Mouse (Mus musculus) neural tube, embryonic 11.5 days (tissue): ENCODE measurements around the gene Rpl37a. TPM values are rescaled to one million over a fixed set of nuclear protein-coding genes. Genes with fewer than 3 reads are reported as not detected.

Experiments
- ATAC-seq: fragments of 200-750 bp; cut with Nextera tagmentation; 2 replicates; pipeline ENCODE4 v1.8.0; 2017; ENCODE audit warnings: moderate number of reproducible peaks, mild to moderate bottlenecking, moderate TSS enrichment, moderate library complexity; ENCODE audit not compliant: insufficient read depth, low FRiP score, low TSS enrichment
- DNase-seq: peaks from one replicate; pipeline ENCODE4 v3.0.0-alpha.2; 2015; ENCODE audit warnings: low spot score
- H3K27ac ChIP-seq: fragments of 300-500 bp; sonication (generic); 2 replicates; pipeline ENCODE4 v1.5.1; 2014; ENCODE audit warnings: low read depth, mild to moderate bottlenecking, low read length
- H3K27me3 ChIP-seq: fragments of 300-500 bp; sonication (generic); 2 replicates; pipeline ENCODE4 v1.6.1; 2014; ENCODE audit warnings: mild to moderate bottlenecking, low read length, mixed read lengths; ENCODE audit not compliant: control insufficient read depth, insufficient read depth
- H3K36me3 ChIP-seq: fragments of 300-500 bp; sonication (generic); 2 replicates; pipeline ENCODE4 v1.6.1; 2014; ENCODE audit warnings: mild to moderate bottlenecking, low read length, moderate library complexity, mixed read lengths; ENCODE audit not compliant: control insufficient read depth, insufficient read depth
- H3K4me1 ChIP-seq: fragments of 300-500 bp; sonication (generic); 2 replicates; pipeline ENCODE4 v1.6.1; 2014; ENCODE audit warnings: low read length, mixed read lengths; ENCODE audit not compliant: control insufficient read depth, insufficient read depth
- H3K4me2 ChIP-seq: fragments of 300-500 bp; sonication (generic); 2 replicates; pipeline ENCODE4 v1.6.1; 2014; ENCODE audit warnings: low read depth, mild to moderate bottlenecking, moderate library complexity
- H3K4me3 ChIP-seq: fragments of 300-500 bp; sonication (generic); 2 replicates; pipeline ENCODE4 v1.5.1; 2014; ENCODE audit warnings: low read depth, low read length
- H3K9ac ChIP-seq: fragments of 300-500 bp; sonication (generic); 2 replicates; pipeline ENCODE4 v1.6.1; 2014; ENCODE audit warnings: mild to moderate bottlenecking, low read length
- H3K9me3 ChIP-seq: fragments of 300-500 bp; sonication (generic); 2 replicates; pipeline ENCODE4 v1.6.1; 2016; ENCODE audit warnings: low read length; ENCODE audit not compliant: control insufficient read depth
- WGBS: fragments of 180-500 bp; shearing (Covaris S2); extraction: QIAGEN DNeasy Blood & Tissue Kit; methylation state at CpG from one replicate; pipeline ENCODE4 v1.1.7; 2014; 5-methylcytosine and 5-hydroxymethylcytosine counted together
- polyA plus RNA-seq: library from polyadenylated mRNA; unstranded; fragments of >200 nt; fragmentation: Nextera tagmentation; extraction: Ambion mirVana; gene quantifications from 2 replicates; pipeline ENCODE4 v1.2.1, GENCODE M21; 2014

Rpl37a gene
- polyA plus RNA-seq, 1 experiment from 2014 or later, result 1,430 TPM

DNA sequence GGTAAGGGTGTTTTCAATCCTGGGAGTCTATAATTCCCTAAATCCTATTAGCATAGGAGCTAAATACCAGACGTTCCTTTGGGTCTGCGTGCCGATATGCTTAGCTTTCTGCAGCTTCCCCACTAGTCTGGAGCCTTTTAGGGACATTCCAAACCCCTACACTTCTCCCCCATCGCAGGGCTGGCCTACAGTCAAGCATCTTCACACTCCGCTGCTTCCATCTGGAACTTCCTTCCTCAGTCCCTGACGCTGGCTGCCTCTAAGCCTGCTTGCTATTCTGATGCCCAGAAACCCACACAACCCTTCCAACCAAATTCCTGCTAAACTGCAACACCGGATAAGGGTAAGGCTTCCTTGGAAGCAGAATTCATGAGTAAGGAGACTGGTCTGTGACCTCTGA is 35.3 kb downstream of the Rpl37a start:
- no peak for DNase-seq
- H3K27ac ChIP-seq, result no peak overlapping the region
- H3K4me2 ChIP-seq, result no peak overlapping the region
- H3K27me3 ChIP-seq, result no peaks in the 10 kb centered on the region
- H3K9ac ChIP-seq, result no peak overlapping the region
- no peaks in the 10 kb centered on the region for H3K36me3 ChIP-seq
- H3K4me1 ChIP-seq, result no peaks in the 10 kb centered on the region
- ATAC-seq, result no peak
- H3K4me3 ChIP-seq, result no peak overlapping the region
- no peaks in the 10 kb centered on the region for H3K9me3 ChIP-seq
- 81% methylated on average over 7 of the region's 7 CpGs for WGBS

DNA sequence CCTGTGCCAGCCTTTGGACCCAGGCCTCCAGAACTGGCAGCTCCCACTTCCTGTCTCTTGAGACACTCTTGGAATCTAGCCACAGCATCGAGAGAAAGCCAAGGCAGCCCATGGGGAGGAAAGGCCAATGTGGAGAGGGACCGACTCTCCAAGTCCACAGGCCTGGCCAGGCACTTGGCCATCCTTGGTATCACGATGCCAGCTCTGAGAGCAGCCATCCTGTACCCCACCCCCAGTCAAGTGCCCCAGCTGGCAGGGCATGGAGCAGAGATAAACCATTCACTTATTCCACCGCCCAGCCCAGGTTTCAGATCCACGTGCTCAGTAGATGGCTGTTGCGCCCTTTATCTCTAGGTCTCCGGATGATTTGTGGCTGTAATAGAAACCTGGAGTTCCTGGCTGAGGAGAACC is 40.3 kb downstream of the Rpl37a start:
- no peak overlapping the region for H3K9ac ChIP-seq
- no peak overlapping the region for H3K27ac ChIP-seq
- no peaks in the 10 kb centered on the region for H3K36me3 ChIP-seq
- 83% methylated on average over 7 of the region's 7 CpGs for WGBS
- H3K27me3 ChIP-seq, result no peaks in the 10 kb centered on the region
- ATAC-seq, result no peak
- no peaks in the 10 kb centered on the region for H3K9me3 ChIP-seq
- H3K4me1 ChIP-seq, result no peaks in the 10 kb centered on the region
- no peak overlapping the region for H3K4me2 ChIP-seq
- H3K4me3 ChIP-seq, result no peak overlapping the region
- no peak for DNase-seq

DNA sequence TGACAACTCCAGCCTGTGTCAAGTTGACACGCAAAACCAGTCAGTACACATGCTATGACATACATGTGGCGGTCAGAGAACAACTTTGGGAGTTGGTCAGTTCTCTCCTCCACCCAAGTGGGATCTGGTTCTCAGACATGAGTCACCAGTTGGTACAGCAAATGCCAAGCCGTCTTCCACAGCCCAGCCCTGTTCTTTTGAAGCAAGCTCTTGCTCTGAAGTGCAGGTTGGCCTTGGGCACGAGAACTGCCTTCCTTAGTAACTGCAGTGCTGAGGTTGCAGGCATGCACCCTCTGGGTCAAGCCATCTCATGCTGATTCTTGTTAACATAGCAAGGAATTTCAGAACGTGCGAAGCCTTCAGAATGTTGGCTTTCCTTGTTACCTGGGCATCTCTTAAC is 42.1 kb downstream of the Rpl37a start:
- Histone ChIP-seq H3K4me3 (no peak overlapping the region), H3K36me3 (no peaks in the 10 kb centered on the region), H3K4me2 (no peak overlapping the region), H3K27ac (no peak overlapping the region), H3K9me3 (no peaks in the 10 kb centered on the region), H3K4me1 (no peaks in the 10 kb centered on the region), H3K27me3 (no peaks in the 10 kb centered on the region), H3K9ac (no peak overlapping the region)
- WGBS, result 85% methylated on average over 6 of the region's 6 CpGs
- DNase-seq (no peak), ATAC-seq (no peak)

DNA sequence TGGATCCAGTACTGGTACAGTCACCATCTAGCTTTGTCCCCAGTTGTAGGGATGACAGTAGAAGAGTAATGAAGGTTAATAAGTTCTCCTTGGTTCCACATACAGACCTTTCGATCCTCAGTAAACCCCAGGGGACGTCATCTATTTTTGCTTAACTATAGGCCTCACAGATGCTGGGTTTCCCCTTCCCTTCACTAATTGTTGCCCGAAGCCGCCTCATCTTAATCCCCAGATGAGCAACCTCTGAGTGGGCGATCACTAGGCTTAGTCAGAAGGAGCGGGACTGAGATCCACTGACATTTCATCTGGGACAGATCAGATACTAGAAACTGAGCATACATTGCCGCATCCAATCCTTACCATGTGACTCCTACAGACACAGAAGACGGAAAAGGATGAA is 44.1 kb downstream of the Rpl37a start:
- Histone ChIP-seq H3K9me3 (no peaks in the 10 kb centered on the region), H3K9ac (no peak overlapping the region), H3K4me3 (no peak overlapping the region), H3K27me3 (no peaks in the 10 kb centered on the region), H3K36me3 (no peaks in the 10 kb centered on the region), H3K4me2 (no peak overlapping the region), H3K27ac (no peak overlapping the region), H3K4me1 (no peaks in the 10 kb centered on the region)
- 72% methylated on average over 8 of the region's 8 CpGs for WGBS
- DNase-seq (no peak), ATAC-seq (no peak)

DNA sequence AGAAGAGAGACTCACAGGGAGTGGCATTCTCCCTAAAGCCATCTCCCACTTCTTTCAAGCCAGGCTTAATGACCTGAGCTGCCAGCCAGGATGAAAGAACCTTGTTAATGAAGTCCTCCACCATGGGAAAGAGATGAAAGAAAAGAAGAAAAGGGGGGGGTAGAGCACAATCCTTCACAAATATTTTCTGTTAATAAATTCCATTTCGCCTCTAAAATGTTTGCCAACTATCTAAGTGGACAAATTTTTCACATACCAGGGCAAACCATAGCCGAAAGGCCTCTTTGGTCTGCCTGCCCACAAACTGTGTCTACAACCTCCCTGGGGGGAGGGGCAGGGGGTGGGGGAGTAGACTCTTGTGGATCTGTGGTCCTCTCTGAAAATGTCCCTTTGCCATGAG is 44.7 kb downstream of the Rpl37a start:
- H3K27ac ChIP-seq, result no peak overlapping the region
- no peaks in the 10 kb centered on the region for H3K36me3 ChIP-seq
- no peak overlapping the region for H3K4me3 ChIP-seq
- no peak overlapping the region for H3K9ac ChIP-seq
- no peaks in the 10 kb centered on the region for H3K27me3 ChIP-seq
- H3K9me3 ChIP-seq, result no peaks in the 10 kb centered on the region
- no peaks in the 10 kb centered on the region for H3K4me1 ChIP-seq
- ATAC-seq (no peak), DNase-seq (no peak)
- WGBS, result 63% methylated on average over 2 of the region's 2 CpGs
- no peak overlapping the region for H3K4me2 ChIP-seq

DNA sequence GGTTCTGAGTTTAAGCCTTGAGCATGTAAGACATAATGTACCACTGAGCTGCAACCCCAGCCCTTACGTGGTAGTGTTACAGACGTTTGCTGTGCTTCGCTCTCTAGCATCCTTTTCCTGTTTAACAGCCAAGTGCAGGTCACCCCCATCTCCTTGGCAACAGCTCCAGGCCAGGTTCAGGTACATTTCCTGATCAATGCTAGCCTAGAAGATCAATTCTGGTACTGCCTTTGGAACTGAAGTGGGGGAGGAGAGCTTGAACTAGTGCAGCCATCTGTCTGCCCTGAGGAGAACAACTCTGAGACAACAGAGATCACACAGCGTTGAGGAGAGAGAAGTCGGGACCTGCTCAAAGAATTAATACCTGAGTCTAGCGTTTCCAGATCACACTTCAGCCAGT is 48.7 kb downstream of the Rpl37a start:
- Histone ChIP-seq H3K9me3 (no peaks in the 10 kb centered on the region), H3K27ac (no peak overlapping the region), H3K4me2 (no peak overlapping the region), H3K4me1 (no peaks in the 10 kb centered on the region), H3K9ac (no peak overlapping the region), H3K27me3 (no peaks in the 10 kb centered on the region), H3K4me3 (no peak overlapping the region), H3K36me3 (no peaks in the 10 kb centered on the region)
- DNase-seq (no peak), ATAC-seq (no peak)
- WGBS, result 87% methylated on average over 6 of the region's 6 CpGs

Other genes starting within 250 kb of the Rpl37a start
- gene March4, start 174.4 kb upstream of the Rpl37a start, polyA plus RNA-seq, result 3.1 and 3.4 TPM in 2 replicates
- 33.5 and 34.2 TPM in 2 replicates for gene Smarcal1, start 128.0 kb upstream of the Rpl37a start, polyA plus RNA-seq
- not detected in 2 replicates for gene Ankar, start 10.7 kb upstream of the Rpl37a start, polyA plus RNA-seq
- gene Igfbp2, start 113.2 kb downstream of the Rpl37a start, polyA plus RNA-seq, result 403 and 422 TPM in 2 replicates
- 65.4 and 68.5 TPM in 2 replicates for gene Igfbp5, start 163.6 kb downstream of the Rpl37a start, polyA plus RNA-seq